Mouse (Mus musculus) small intestine, adult 10 weeks (tissue): Measurements from ENCODE around the gene Cfap20. TPM values are rescaled to one million over a fixed set of nuclear protein-coding genes. Genes with fewer than 3 reads are reported as not detected.

ENCODE experiments used
- polyA plus RNA-seq: library from polyadenylated mRNA; stranded (reverse); fragments of 350-450 nt; fragmentation: Illumina TruSeq; extraction: RNeasy Lipid Tissue Mini Kit (QIAGEN cat#74804); gene quantifications from one replicate; pipeline ENCODE4 v1.2.3, GENCODE M21; 2014; ENCODE audit warnings: low replicate concordance

The Cfap20 gene
- 41.0 TPM for polyA plus RNA-seq

GRCm38 (mm10) chr8:95434686-95435439 lies at the start of gene Cfap20:
Gene Cfap20 (minus strand): TSS chr8:95434869.

Other genes with a start within 250 kb of the Cfap20 start
- gene Kifc3, start 232.1 kb downstream of the Cfap20 start, polyA plus RNA-seq = 1.7 TPM
- gene Cngb1, start 128.3 kb downstream of the Cfap20 start, polyA plus RNA-seq = 0.07 TPM
- not detected for gene Tepp, start 124.3 kb downstream of the Cfap20 start, polyA plus RNA-seq
- 1.1 TPM for gene Zfp319, start 102.9 kb downstream of the Cfap20 start, polyA plus RNA-seq
- 0.63 TPM for gene Usb1, start 102.6 kb downstream of the Cfap20 start, polyA plus RNA-seq
- 0.41 TPM for gene Mmp15, start 82.6 kb downstream of the Cfap20 start, polyA plus RNA-seq
- 112 TPM for gene Csnk2a2, start 55.2 kb upstream of the Cfap20 start, polyA plus RNA-seq
- gene Ccdc113, start 99.2 kb upstream of the Cfap20 start, polyA plus RNA-seq = not detected
- gene Prss54, start 141.5 kb upstream of the Cfap20 start, polyA plus RNA-seq = not detected
- gene Gins3, start 198.6 kb upstream of the Cfap20 start, polyA plus RNA-seq = 4.5 TPM
- gene Ndrg4, start 242.1 kb upstream of the Cfap20 start, polyA plus RNA-seq = 1.3 TPM